Mouse (Mus musculus): ENCODE measurements around the gene Tmed2.
"Not testable (repeated sequence)": the region's sequence is repeated elsewhere in the genome, so short reads cannot be mapped to it uniquely, and the experiment has no call there.

Tmed2 gene

GRCm38 (mm10) chr5:124528351-124528750, 12.1 kb upstream of the Tmed2 start:
- no peak for DNase-seq (ENCODE audit: low read depth, low spot score)

GRCm38 (mm10) chr5:124528791-124529190, 11.7 kb upstream of the Tmed2 start:
- DNase-seq (ENCODE audit: low read depth, low spot score): no peak

GRCm38 (mm10) chr5:124529191-124529651, 11.3 kb upstream of the Tmed2 start:
- DNase-seq (ENCODE audit: low read depth, low spot score): no peak

GRCm38 (mm10) chr5:124529697-124530096, 10.8 kb upstream of the Tmed2 start:
- DNase-seq (ENCODE audit: low read depth, low spot score): no peak

- peak; percentile 59 for DNase-seq (ENCODE audit: low read depth, low spot score)
Measured at GRCm38 (mm10) chr5:124530655-124531582, 9.6 kb upstream of the Tmed2 start, which contains the start of gene Rilpl1. TSS of gene Rilpl1 (minus strand) at chr5:124531391.

- DNase-seq (ENCODE audit: low read depth, low spot score): no peak
Measured at GRCm38 (mm10) chr5:124531583-124531930, 8.9 kb upstream of the Tmed2 start.

- no peak for DNase-seq (ENCODE audit: low read depth, low spot score)
Measured at GRCm38 (mm10) chr5:124532451-124532850, 8.0 kb upstream of the Tmed2 start.

- no peak for DNase-seq (ENCODE audit: low read depth, low spot score)
Measured at GRCm38 (mm10) chr5:124535016-124535415, 5.5 kb upstream of the Tmed2 start.

GRCm38 (mm10) chr5:124536776-124537175, 3.7 kb upstream of the Tmed2 start:
- DNase-seq (ENCODE audit: low read depth, low spot score): no peak

- DNase-seq (ENCODE audit: low read depth, low spot score): no peak
Measured at GRCm38 (mm10) chr5:124538813-124539792, 1.4 kb upstream of the Tmed2 start.

GRCm38 (mm10) chr5:124539905-124540304, 590 bp upstream of the Tmed2 start:
- DNase-seq (ENCODE audit: low read depth, low spot score): no peak

- no peak for DNase-seq (ENCODE audit: low read depth, low spot score)
Measured at GRCm38 (mm10) chr5:124540905-124541601, 558 bp downstream of the Tmed2 start.

GRCm38 (mm10) chr5:124541602-124541973, 1.1 kb downstream of the Tmed2 start:
- DNase-seq (ENCODE audit: low read depth, low spot score): no peak

- DNase-seq (ENCODE audit: low read depth, low spot score): not testable (repeated sequence)
Measured at GRCm38 (mm10) chr5:124550737-124551136, 10.2 kb downstream of the Tmed2 start.

- DNase-seq (ENCODE audit: low read depth, low spot score): not testable (repeated sequence)
Measured at GRCm38 (mm10) chr5:124551349-124552093, 11.0 kb downstream of the Tmed2 start.

GRCm38 (mm10) chr5:124552094-124552472, 11.6 kb downstream of the Tmed2 start:
- DNase-seq (ENCODE audit: low read depth, low spot score): no peak

- DNase-seq (ENCODE audit: low read depth, low spot score): peak; percentile 70
Measured at GRCm38 (mm10) chr5:124552558-124553307, 12.2 kb downstream of the Tmed2 start, which contains the start of gene Ddx55. TSS of gene Ddx55 (plus strand) at chr5:124552864.

GRCm38 (mm10) chr5:124553607-124554006, 13.1 kb downstream of the Tmed2 start:
- no peak for DNase-seq (ENCODE audit: low read depth, low spot score)

GRCm38 (mm10) chr5:124555145-124555544, 14.7 kb downstream of the Tmed2 start:
- DNase-seq (ENCODE audit: low read depth, low spot score): no peak

- DNase-seq (ENCODE audit: low read depth, low spot score): no peak
Measured at GRCm38 (mm10) chr5:124571068-124571467, 30.6 kb downstream of the Tmed2 start.

All from brain, embryonic 18.5 days (tissue).